Mouse (Mus musculus) megakaryocyte, embryonic 14.5 days (primary cell): Measurements from ENCODE around the gene Evl.

Source experiments
- FLI1 ChIP-seq: IDR thresholded peaks from 2 replicates; pipeline ENCODE4 v1.6.1; 2012; ENCODE audit warnings: low read length, inconsistent platforms, mixed read lengths
- GATA1 ChIP-seq: IDR thresholded peaks from 3 replicates; pipeline ENCODE4 v1.6.1; 2012; ENCODE audit warnings: mixed read lengths, low read length, inconsistent platforms, borderline replicate concordance

GRCm38 (mm10) chr12:108699576-108699975, 145.1 kb downstream of the Evl start:
- TF ChIP-seq FLI1 (no peak), GATA1 (no peak)
